ENCODE assay signal across 25 mouse cellular contexts in genomic region chr9:25138900-25139299, GRCm38 (mm10). TPM values are rescaled to one million over a fixed set of nuclear protein-coding genes. Genes with fewer than 3 reads are reported as not detected.
DNase-seq lines count a peak whose midpoint lies in the region; TF ChIP-seq lines count a peak whose summit lies in the region.
"Had no signal": no experiment of that assay in that cellular context is flagged by ENCODE, and none has a peak within 500 bp of the region (broad histone marks: within the 10 kb centered on the region; RNA-seq: fewer than 3 reads in every experiment).

No protein-coding gene starts in this region.

- H3K36me3 ChIP-seq in MEL (ENCODE audit: control insufficient read depth in 1 of 2, insufficient read depth in 2 of 2, low read length in 2 of 2), result peaks cover 0 to 40% of the 10 kb centered on the region in 2 experiments; a peak in 2 of 4 replicates

- peaks cover 4% of the 10 kb centered on the region for H3K79me2 ChIP-seq in MEL (ENCODE audit: control insufficient read depth, insufficient read depth, low read length, poor library complexity)

- no peaks in the 10 kb centered on the region for H3K9me3 ChIP-seq in MEL (replicated peaks; ENCODE audit: insufficient read depth, low read length)
- H3K9me3 ChIP-seq: G1E had no signal

- TF ChIP-seq RAD21 in MEL (IDR thresholded peaks at IDR 0.05; ENCODE audit: low read depth, low read length), result no peak

- peaks cover 10 to 39% of the 10 kb centered on the region in 2 experiments for H3K4me1 ChIP-seq in MEL (ENCODE audit: control insufficient read depth in 1 of 2, insufficient read depth in 2 of 2, low read length in 2 of 2)

- intact Hi-C loops in gastrocnemius, adult 2 months (cut with DNase I), result no loop called here
- intact Hi-C loops in gastrocnemius, postnatal 14 days (cut with DNase I; ENCODE audit: low total_unique reads), result no loop called here

- no peak for DNase-seq in gastrocnemius, adult 2 months
- DNase-seq in gastrocnemius, postnatal 14 days, result no peak
- no peak for DNase-seq in MEL (ENCODE audit: low read depth, low spot score)
- DNase-seq in heart, adult 8-10 months (ENCODE audit: low spot score), result no peak
- DNase-seq: adrenal gland, adult 2 months; adrenal gland, adult 8-10 months; adrenal gland, postnatal 10 days; adrenal gland, postnatal 14 days; adrenal gland, postnatal 25 days; adrenal gland, postnatal 36 days; B cell, adult 2 months; cerebellum, adult 11 months; cerebellum, adult 11-12 months; cerebellum, adult 18-20 months; cerebellum, adult 2 months had no signal

- TF ChIP-seq EP300 in MEL (IDR thresholded peaks at IDR 0.05; ENCODE audit: low read depth in 1 of 2, low read length in 2 of 2), result peak; percentile 10 to 58; a peak in 2 of 4 replicates

- TF ChIP-seq POLR2A in MEL (IDR thresholded peaks at IDR 0.05; ENCODE audit: control insufficient read depth in 1 of 2, insufficient read depth in 1 of 2, low read depth in 1 of 2, low read length in 2 of 2, poor library complexity in 1 of 2), result no peak

- H3K27ac ChIP-seq in gastrocnemius, adult 2 months, result peak overlapping the region; percentile 100
- no peak overlapping the region for H3K27ac ChIP-seq in MEL (ENCODE audit: control insufficient read depth, low read depth, low read length)

- H3K4me3 ChIP-seq in gastrocnemius, adult 2 months, result no peak overlapping the region
- H3K4me3 ChIP-seq in MEL (ENCODE audit: control insufficient read depth in 1 of 2, insufficient read depth in 1 of 2, low read depth in 2 of 2, low read length in 2 of 2), result no peak overlapping the region

- TF ChIP-seq CTCF in gastrocnemius, adult 2 months (IDR thresholded peaks at IDR 0.05), result no peak
- TF ChIP-seq CTCF in MEL (IDR thresholded peaks at IDR 0.05 in 2 of 3, conservative IDR thresholded peaks at IDR 0.05 in 1 of 3; ENCODE audit: control insufficient read depth in 1 of 3, insufficient read depth in 1 of 3, low read depth in 2 of 3, low read length in 3 of 3, poor library complexity in 1 of 3, severe bottlenecking in 1 of 3), result no peak

- H3K27me3 ChIP-seq in MEL (ENCODE audit: control insufficient read depth in 1 of 2, insufficient read depth in 2 of 2, low read length in 2 of 2), result no peaks in the 10 kb centered on the region
- H3K27me3 ChIP-seq: CH12.LX, Patski had no signal

- H3K9ac ChIP-seq in MEL (ENCODE audit: control insufficient read depth, low read depth, low read length, poor library complexity, severe bottlenecking), result no peak overlapping the region

TF ChIP-seq in MEL, 35 proteins besides CTCF, POLR2A, EP300 and RAD21:
- TF ChIP-seq CHD2 (IDR thresholded peaks at IDR 0.05; ENCODE audit: low read length), result no peak
- TF ChIP-seq GABPA (IDR thresholded peaks at IDR 0.05; ENCODE audit: low read depth, low read length), result no peak
- TF ChIP-seq MAZ (IDR thresholded peaks at IDR 0.05; ENCODE audit: low read depth, low read length), result no peak
- no peak for TF ChIP-seq TBP (IDR thresholded peaks at IDR 0.05; ENCODE audit: low read depth, low read length)
- TF ChIP-seq NELFE (IDR thresholded peaks at IDR 0.05; ENCODE audit: low read depth, low read length), result no peak
- no peak for TF ChIP-seq GATA1 (IDR thresholded peaks at IDR 0.05; ENCODE audit: low read depth, low read length)
- no peak for TF ChIP-seq BHLHE40 (IDR thresholded peaks at IDR 0.05; ENCODE audit: borderline replicate concordance, low read depth, low read length)
- TF ChIP-seq ETS1 (IDR thresholded peaks at IDR 0.05; ENCODE audit: low read depth, low read length), result no peak
- TF ChIP-seq POLR2AphosphoS2 (IDR thresholded peaks at IDR 0.05; ENCODE audit: low read length), result no peak
- TF ChIP-seq E2F4 (IDR thresholded peaks at IDR 0.05; ENCODE audit: borderline replicate concordance, low read depth, low read length), result no peak
- no peak for TF ChIP-seq USF1 (IDR thresholded peaks at IDR 0.05; ENCODE audit: low read depth, low read length)
- no peak for TF ChIP-seq NRF1 (IDR thresholded peaks at IDR 0.05; ENCODE audit: insufficient read depth, low read depth, low read length, poor library complexity, severe bottlenecking)
- TF ChIP-seq USF2 (IDR thresholded peaks at IDR 0.05; ENCODE audit: borderline replicate concordance in 1 of 2, insufficient read depth in 1 of 2, low read depth in 1 of 2, low read length in 2 of 2), result no peak
- peak; percentile 90 for TF ChIP-seq JUND (IDR thresholded peaks at IDR 0.05; ENCODE audit: low read depth, low read length)
- TF ChIP-seq HCFC1 (IDR thresholded peaks at IDR 0.05; ENCODE audit: low read depth, low read length), result 0 out of 2 replicates have a peak, but pooled peaks have one; percentile 22
- TF ChIP-seq ZC3H11A (IDR thresholded peaks at IDR 0.05; ENCODE audit: low read depth, low read length), result no peak
- no peak for TF ChIP-seq ZKSCAN1 (IDR thresholded peaks at IDR 0.05; ENCODE audit: low read depth, low read length)
- peak; percentile 91 for TF ChIP-seq ZNF384 (IDR thresholded peaks at IDR 0.05; ENCODE audit: low read depth, low read length)
- TF ChIP-seq MEF2A (IDR thresholded peaks at IDR 0.05; ENCODE audit: extremely low read depth, insufficient replicate concordance, low read depth, low read length, poor library complexity, severe bottlenecking), result no peak
- no peak for TF ChIP-seq MXI1 (IDR thresholded peaks at IDR 0.05; ENCODE audit: low read depth, low read length)
- TF ChIP-seq SMC3 (IDR thresholded peaks at IDR 0.05; ENCODE audit: low read depth, low read length), result no peak
- no peak for TF ChIP-seq UBTF (IDR thresholded peaks at IDR 0.05; ENCODE audit: borderline replicate concordance, insufficient read depth, low read depth, low read length)
- TF ChIP-seq TAL1 (IDR thresholded peaks at IDR 0.05; ENCODE audit: low read length), result no peak
- no peak for TF ChIP-seq MYC (IDR thresholded peaks at IDR 0.05; ENCODE audit: low read depth, low read length)
- no peak for TF ChIP-seq POLR2AphosphoS5 (IDR thresholded peaks at IDR 0.05; ENCODE audit: borderline replicate concordance, low read depth, low read length)

RNA-seq across cellular contexts. Expression of gene Herpud2, which starts 12.7 kb away (rescaled TPM):
- total RNA-seq in gastrocnemius, adult 2 months (2021), result 10 to 100 TPM; 41.5 to 50.0 TPM
- total RNA-seq in gastrocnemius, postnatal 14 days (2021), result 10 to 100 TPM; 37.5 to 37.6 TPM
- total RNA-seq in MEL (2012; rRNA removed), result 4.3 and 5.5 TPM in 2 replicates
- polyA plus RNA-seq in MEL (2012; ENCODE audit: insufficient read depth in 1 of 2, insufficient read length in 2 of 2, low read depth in 1 of 2, low replicate concordance in 2 of 2, missing spikeins in 1 of 2), result 10 to 100 TPM in 1 of 2 experiments, not detected in 1; 17.2 TPM
- total RNA-seq in heart, adult 8-10 months (2022), result 10 to 100 TPM; 32.6 to 39.9 (median 36.0) TPM

RNA-seq across cellular contexts. Expression of gene Gm10181, which starts 49.7 kb away (rescaled TPM):
- total RNA-seq in gastrocnemius, adult 2 months (2021), result not detected
- total RNA-seq in gastrocnemius, postnatal 14 days (2021), result not detected
- not detected in 2 replicates for total RNA-seq in MEL (2012; rRNA removed)
- polyA plus RNA-seq in MEL (2012; ENCODE audit: insufficient read depth in 1 of 2, insufficient read length in 2 of 2, low read depth in 1 of 2, low replicate concordance in 2 of 2, missing spikeins in 1 of 2), result not detected
- not detected for total RNA-seq in heart, adult 8-10 months (2022)
- total RNA-seq: adrenal gland, adult 18-20 months; adrenal gland, adult 2 months; adrenal gland, adult 8-10 months; adrenal gland, postnatal 10 days; adrenal gland, postnatal 14 days; adrenal gland, postnatal 25 days; adrenal gland, postnatal 36 days; adrenal gland, postnatal 4 days; CH12.LX; ES-E14; G1E had no signal
- polyA plus RNA-seq: activated CD4-positive, CD25-positive, alpha-beta regulatory T cell, adult 4 months; adrenal gland, adult 2 months; brain, embryonic 14.5 days; C2C12; CD4-positive, CD25-positive, alpha-beta regulatory T cell, adult 4 months; cerebellum, adult 2 months; G1E; Patski had no signal
